Mouse (Mus musculus): ENCODE measurements at regions not wholly inside any gene's neighbourhood (a gene's known extent, or its start where the extent isn't known, plus 50 kb on each side); places are given as distances from the start of the nearest gene placed in this dataset.

- no peak for DNase-seq (ENCODE audit: low read depth, low spot score)
Observed at GRCm38 (mm10) chr2:160421216-160421911, 54.5 kb upstream of the Mafb start.

- DNase-seq (ENCODE audit: low read depth, low spot score), result no peak
Observed at GRCm38 (mm10) chr2:160424491-160424890, 57.6 kb upstream of the Mafb start.

GRCm38 (mm10) chr2:160427431-160427830 is 60.6 kb upstream of the Mafb start:
- DNase-seq (ENCODE audit: low read depth, low spot score), result no peak

DNA sequence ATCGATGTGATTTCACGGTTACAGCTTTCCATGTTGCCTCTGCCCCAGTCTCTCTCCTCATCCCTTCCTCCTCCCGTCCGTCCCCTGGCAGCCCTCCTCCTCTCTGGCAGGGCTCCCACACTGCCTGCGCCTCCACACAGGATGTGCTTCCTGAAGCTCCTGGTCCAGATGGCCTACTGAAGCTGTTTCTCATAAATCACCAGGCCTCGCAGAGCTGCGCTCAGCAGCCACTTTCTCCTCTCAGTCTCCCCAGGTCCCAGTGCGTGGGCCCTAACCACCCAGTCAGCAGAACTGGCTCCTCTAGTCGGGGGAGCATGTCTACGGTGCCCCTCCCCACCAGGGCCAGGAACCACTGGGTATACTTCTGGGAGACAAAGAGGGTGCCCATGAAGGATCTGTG is 66.4 kb upstream of the Mafb start:
- DNase-seq (ENCODE audit: low read depth, low spot score), result no peak

GRCm38 (mm10) chr2:160434701-160435100 is 67.8 kb upstream of the Mafb start:
- DNase-seq (ENCODE audit: low read depth, low spot score), result no peak

DNA sequence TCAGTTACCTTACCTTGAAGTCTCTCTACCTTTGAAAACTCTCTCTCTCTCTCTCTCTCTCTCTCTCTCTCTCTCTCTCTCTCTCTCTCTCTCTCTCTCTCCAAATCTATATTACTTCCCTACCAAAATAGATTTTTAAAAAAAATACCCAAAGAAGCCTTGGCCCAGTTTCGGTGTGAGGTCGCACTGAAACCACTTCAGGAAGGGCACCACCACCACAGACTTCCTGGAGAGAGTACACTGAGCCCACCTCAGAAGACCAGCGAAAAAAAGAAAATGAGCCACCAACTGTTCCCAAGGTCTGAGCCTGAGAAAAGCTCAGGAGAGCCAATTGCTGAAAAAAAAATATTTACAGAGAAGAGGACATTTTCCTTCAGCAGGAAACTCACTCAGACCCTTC is 68.8 kb upstream of the Mafb start:
- DNase-seq (ENCODE audit: low read depth, low spot score), result no peak

- no peak for DNase-seq (ENCODE audit: low read depth, low spot score)
Observed at GRCm38 (mm10) chr2:160439028-160439427, 72.2 kb upstream of the Mafb start.

DNA sequence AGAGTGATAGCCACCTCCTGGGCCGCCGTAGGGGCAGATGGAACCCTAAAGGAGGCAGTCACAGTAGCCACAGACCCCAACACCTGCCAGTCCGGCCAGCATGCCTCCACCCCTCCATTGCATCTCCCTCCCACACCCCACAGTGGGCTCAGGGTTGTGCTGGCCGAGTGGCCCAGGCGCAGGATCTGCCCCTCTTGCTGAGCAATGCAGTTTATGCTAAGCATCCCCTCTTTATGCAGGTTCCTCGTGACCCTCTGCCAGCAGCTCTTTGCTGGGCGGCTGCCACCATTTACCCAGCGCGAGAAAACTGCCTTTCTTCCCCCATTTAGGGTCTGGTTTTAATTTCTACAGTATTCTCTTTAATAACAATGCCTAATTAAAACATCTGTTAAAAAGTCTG is 73.4 kb upstream of the Mafb start:
- DNase-seq (ENCODE audit: low read depth, low spot score), result no peak

GRCm38 (mm10) chr2:160451057-160451456 is 84.2 kb upstream of the Mafb start:
- DNase-seq (ENCODE audit: low read depth, low spot score), result no peak

DNA sequence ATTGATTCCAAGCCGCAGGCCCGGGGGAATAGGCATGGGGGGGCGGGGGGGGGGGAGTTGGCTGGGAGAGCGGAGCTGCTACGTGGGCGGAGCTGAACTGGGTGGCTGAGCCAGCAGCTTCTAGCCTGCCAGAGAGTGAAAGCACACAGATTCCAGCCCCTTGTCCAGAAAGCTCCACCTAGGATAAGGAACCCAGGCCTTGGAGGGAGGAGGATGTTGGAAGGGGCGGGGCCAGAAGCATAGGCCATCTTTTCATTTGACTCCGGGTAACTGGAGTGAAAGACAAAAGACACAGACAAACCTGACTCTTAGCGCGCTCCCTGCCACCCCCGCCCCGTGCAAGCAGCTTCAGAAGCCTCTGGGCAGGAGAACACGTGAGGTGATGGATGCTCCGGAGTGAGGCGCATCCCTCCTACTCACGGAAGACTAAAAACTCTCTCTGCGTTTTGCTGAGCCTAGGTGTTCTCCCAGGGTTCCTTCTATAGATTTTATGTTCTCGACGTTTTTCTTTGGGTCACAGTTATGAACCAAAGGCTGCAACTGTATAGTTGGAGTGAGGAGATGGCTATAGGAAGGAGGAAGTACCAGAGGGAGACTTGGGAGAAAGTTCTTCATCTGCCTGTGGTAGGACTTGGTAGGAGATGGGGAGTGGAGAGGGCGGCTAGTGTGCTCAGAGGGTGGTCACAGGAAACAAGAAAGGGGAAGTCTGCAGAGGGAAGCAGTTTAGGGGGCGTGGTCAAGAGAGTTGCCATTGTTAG is 84.8 kb upstream of the Mafb start:
- peak; percentile 68 for DNase-seq (ENCODE audit: low read depth, low spot score)

- no peak for DNase-seq (ENCODE audit: low read depth, low spot score)
Observed at GRCm38 (mm10) chr2:160452239-160452530, 85.3 kb upstream of the Mafb start.

DNA sequence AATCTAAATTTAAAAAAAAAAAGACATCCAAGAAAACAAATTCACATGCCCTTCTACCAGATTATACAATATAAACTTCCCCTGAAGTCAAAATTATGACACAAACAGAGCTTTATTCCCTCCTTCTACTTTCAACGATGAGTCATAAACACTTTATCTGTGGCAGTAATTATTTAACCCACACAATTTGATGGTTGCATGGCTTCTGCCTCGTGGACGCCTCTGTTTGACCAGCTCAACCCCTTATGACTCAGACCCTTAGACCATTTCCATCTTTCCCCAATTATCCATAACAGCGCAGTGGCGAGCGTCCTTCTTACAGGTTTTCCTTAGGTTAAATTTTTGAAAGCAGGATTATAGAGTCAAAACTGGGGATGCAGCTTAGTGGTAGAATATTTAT is 85.9 kb upstream of the Mafb start:
- no peak for DNase-seq (ENCODE audit: low read depth, low spot score)

DNA sequence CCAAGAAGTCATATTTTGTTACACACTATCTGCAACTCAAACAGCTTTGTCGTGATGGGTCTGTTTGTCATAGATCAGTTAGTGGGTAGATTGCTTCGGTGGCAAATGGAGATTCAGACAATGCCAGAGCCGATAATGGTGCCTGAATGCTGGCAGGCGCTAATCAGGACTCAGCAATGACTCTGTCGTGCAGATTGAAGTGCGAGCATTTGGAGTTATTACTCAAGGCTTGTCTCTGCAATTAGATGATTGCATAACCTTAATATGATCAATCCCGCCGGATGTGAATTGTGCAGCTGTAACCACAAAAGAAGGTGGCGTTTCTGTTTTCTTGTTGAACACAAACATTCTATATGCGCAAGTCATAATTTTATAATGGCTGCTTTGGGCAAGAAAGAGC is 88.8 kb upstream of the Mafb start:
- DNase-seq (ENCODE audit: low read depth, low spot score), result no peak

DNA sequence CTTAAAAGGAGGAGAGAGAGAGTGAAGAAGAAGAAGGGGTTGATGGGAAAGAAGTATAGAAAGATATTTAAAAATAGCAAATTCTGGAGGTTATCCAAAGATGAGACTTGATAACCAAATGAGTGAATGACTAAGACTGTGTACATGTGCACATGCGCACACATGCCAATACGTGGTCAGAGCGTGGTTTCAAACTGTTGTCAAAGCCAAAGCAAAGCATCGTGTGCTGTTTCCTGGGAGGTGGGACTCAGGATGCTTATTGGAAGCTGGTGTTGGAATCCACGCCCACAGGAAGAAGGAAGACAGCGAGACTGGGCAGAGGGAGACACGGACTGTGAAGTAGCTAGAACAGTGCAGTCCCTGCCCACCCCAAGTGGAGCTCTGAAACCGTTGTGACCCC is 89.8 kb upstream of the Mafb start:
- DNase-seq (ENCODE audit: low read depth, low spot score), result no peak

GRCm38 (mm10) chr2:160471561-160471960 is 104.7 kb upstream of the Mafb start:
- DNase-seq (ENCODE audit: low read depth, low spot score), result no peak

DNA sequence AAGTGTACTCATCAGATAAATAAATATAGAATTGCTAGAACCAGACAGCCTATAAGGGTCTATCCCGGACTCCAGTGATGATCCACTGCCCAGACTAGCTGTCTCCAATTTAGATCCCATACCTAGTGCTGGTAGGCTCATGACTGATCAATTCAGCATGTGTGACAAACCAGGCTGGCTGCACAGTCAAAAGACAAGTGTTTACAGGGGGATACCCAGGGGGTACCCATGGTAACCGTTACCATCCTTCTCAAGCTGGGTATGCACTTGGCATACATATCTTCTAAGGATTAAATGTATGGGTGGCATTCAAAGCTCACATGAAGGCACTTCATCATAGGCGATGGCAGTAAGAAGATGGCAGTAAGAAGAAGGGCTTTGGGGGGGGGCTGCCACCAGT is 109.3 kb upstream of the Mafb start:
- no peak for DNase-seq (ENCODE audit: low read depth, low spot score)

- DNase-seq (ENCODE audit: low read depth, low spot score), result no peak
Observed at GRCm38 (mm10) chr2:160479240-160479639, 112.4 kb upstream of the Mafb start.

GRCm38 (mm10) chr2:160485097-160485496 is 118.2 kb upstream of the Mafb start:
- no peak for DNase-seq (ENCODE audit: low read depth, low spot score)

- no peak for DNase-seq (ENCODE audit: low read depth, low spot score)
Observed at GRCm38 (mm10) chr2:160485515-160485914, 118.7 kb upstream of the Mafb start.

DNA sequence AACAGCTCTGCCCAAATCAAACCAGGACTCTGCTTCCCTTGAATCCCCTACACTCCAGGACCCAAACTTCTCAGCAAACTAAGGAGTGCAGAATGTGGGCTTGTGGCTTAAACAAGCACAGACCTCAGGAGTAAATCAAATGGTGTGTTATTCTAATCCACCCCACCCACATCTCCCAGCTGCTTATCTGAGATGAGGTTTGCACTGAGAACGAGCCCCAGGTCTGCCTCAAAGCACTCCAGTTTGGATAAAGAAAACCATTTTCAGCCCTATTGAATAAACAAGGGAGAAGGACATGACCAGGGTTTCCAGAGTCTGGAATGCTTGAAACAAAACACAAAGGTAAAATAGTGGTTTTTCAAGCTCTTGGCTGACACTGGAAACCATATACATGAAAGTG is 132.9 kb upstream of the Mafb start:
- DNase-seq (ENCODE audit: low read depth, low spot score), result no peak

DNA sequence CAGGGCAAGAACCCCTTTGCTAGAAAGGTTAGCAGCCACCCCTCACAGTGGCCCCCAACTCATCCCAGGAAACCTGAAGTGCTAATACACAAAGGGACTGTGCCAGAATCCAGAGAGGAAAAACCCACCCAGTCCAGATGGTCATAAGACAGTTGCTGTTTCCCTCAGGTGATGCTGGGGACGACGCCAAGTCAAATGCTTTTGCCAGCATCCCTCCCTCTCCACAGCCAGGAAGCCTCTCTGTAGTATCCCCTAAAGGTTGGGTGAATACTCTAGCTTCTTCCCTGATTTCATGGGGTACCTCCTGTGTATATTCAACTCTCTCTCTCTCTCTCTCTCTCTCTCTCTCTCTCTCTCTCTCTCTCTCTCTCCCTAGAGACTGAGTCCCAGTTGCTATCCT is 136.0 kb upstream of the Mafb start:
- DNase-seq (ENCODE audit: low read depth, low spot score), result no peak

DNA sequence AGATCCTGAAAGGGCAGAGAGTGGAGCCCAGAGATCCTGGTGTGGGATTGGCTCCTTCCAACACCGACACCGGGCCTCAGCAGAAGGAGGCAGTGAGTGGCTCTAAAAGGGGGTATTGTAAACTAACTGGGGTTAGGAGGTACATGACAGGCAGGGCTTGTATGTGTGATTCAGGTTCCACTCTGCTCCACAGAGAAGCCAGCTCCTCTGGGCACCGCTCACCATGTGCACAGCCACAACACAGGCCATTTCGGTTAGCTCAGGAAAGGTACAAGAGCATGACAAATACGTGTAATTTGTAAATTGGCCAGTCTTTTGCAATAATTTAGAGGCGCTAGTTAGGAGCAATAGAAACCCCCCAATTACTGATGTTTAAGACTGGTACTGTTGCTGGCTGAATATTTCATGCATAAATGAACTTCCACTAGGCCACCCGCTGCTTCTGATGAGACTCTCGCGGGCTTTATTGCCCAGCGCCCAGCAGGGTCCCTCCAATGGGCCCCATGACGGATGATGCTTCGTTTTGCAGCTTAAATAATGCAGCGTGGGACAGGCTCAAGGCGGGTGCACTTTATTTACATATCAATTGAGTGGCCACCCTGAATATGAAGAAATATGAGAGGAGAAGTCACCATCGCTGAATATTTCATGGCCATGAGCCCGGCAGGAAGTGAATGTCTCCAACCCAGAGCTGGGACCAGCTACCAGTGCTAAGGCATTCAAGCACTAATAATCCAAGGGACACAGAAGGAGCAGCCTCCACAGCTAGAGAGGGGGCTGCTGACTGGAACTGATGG is 136.9 kb upstream of the Mafb start:
- DNase-seq (ENCODE audit: low read depth, low spot score), result no peak

DNA sequence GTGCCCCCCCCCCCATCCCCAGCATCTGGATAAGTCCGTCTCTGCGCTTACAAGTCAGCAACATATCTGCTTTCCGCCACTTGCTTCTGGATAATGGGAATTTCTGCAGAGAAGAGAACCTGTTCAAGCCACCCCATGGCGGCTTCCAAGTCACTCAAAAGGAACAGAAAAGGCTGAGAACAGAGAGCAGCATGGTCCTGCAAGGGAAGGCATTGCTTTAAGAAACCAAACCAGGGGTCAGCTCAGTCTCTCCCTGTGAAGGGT is 137.5 kb upstream of the Mafb start:
- no peak for DNase-seq (ENCODE audit: low read depth, low spot score)
